Mouse (Mus musculus): Measurements from ENCODE around the gene Sec11a. TPM values are rescaled to one million over a fixed set of nuclear protein-coding genes. Genes with fewer than 3 reads are reported as not detected.

The Sec11a gene
- polyA plus RNA-seq, 1 experiment = 45.3 TPM

DNA sequence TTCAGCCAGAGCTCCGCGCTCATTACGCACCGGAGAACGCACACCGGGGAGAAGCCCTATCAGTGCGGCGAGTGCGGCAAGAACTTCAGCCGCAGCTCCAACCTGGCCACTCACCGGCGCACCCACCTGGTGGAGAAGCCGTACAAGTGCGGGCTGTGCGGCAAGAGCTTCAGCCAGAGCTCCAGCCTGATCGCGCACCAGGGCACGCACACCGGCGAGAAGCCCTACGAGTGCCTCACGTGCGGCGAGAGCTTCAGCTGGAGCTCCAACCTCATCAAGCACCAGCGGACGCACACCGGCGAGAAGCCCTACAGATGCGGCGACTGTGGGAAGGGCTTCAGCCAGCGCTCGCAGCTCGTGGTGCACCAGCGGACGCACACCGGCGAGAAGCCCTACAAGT is 71.9 kb downstream of the Sec11a start:
- TF ChIP-seq CTCF (IDR thresholded peaks at IDR 0.05; ENCODE audit: extremely low read depth, insufficient read depth, insufficient read length, insufficient replicate concordance) (no peak), POLR2A (IDR thresholded peaks at IDR 0.05; ENCODE audit: low read depth, low read length) (no peak)
- H3K27ac ChIP-seq (ENCODE audit: insufficient read depth, low read length) = no peak overlapping the region
- no peak for DNase-seq (ENCODE audit: low read depth in 1 of 2, low spot score in 2 of 2)
- no peak overlapping the region for H3K4me3 ChIP-seq (ENCODE audit: extremely low read depth, insufficient read depth, insufficient read length)
- no peaks in the 10 kb centered on the region for H3K27me3 ChIP-seq (ENCODE audit: control insufficient read depth, insufficient read depth, low read length)
- H3K36me3 ChIP-seq (ENCODE audit: control insufficient read depth, insufficient read depth, low read length) = peaks cover 12% of the 10 kb centered on the region
- H3K4me1 ChIP-seq (ENCODE audit: control insufficient read depth, insufficient read depth, insufficient read length) = no peaks in the 10 kb centered on the region; the same call in 1 of the 2 replicates
- 86% methylated on average over 37 of the region's 37 CpGs for WGBS

DNA sequence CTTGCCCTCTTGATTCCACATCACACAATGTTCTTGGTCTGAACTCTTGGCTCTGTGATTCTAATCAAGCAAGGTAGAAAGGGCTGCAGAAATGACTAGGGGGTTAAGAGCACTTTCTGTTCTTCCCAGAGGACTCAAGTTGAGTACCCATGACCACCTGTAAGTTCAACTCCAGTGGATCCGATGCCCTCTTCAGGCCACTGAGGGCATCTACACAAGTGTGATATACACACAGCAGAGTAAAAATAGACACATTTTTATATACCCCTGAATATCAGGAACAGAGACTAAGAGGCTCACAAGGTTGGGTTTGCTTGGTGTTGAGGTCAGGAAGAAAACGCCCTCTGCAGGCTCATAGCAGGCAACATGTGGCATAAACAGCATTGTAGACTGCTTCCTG is 73.9 kb downstream of the Sec11a start:
- WGBS = 93% methylated on average over 2 of the region's 2 CpGs
- Histone ChIP-seq H3K36me3 (ENCODE audit: control insufficient read depth, insufficient read depth, low read length) (peaks cover 14% of the 10 kb centered on the region), H3K27ac (ENCODE audit: insufficient read depth, low read length) (no peak overlapping the region), H3K4me1 (ENCODE audit: control insufficient read depth, insufficient read depth, insufficient read length) (no peaks in the 10 kb centered on the region; the same call in 1 of the 2 replicates), H3K27me3 (ENCODE audit: control insufficient read depth, insufficient read depth, low read length) (no peaks in the 10 kb centered on the region), H3K4me3 (ENCODE audit: extremely low read depth, insufficient read depth, insufficient read length) (no peak overlapping the region)
- no peak for DNase-seq (ENCODE audit: low read depth in 1 of 2, low spot score in 2 of 2)
- TF ChIP-seq CTCF (IDR thresholded peaks at IDR 0.05; ENCODE audit: extremely low read depth, insufficient read depth, insufficient read length, insufficient replicate concordance) (no peak), POLR2A (IDR thresholded peaks at IDR 0.05; ENCODE audit: low read depth, low read length) (no peak)

DNA sequence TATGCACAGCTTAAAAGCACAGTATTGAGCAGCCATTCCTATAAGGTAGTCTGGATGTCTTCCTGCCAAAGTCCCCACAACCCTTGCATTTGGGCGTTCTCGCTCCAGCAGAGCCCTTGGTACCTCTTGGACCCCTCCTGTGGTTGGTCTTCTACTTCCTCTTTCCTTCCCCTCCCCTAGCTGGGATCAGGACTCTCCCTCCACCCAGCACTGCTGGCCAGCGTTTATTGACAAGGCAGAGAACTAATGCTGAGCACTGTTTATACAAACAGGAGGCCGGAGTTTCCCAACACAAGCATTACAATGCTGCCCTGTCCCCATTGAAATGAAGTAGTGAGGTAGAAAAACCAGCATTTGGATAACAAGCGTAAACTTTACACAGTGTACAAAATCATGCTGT is 74.5 kb downstream of the Sec11a start:
- no peak overlapping the region for H3K27ac ChIP-seq (ENCODE audit: insufficient read depth, low read length)
- WGBS = 76% methylated on average over 5 of the region's 5 CpGs
- DNase-seq (ENCODE audit: low read depth in 1 of 2, low spot score in 2 of 2) = no peak
- TF ChIP-seq POLR2A (IDR thresholded peaks at IDR 0.05; ENCODE audit: low read depth, low read length) = no peak
- TF ChIP-seq CTCF (IDR thresholded peaks at IDR 0.05; ENCODE audit: extremely low read depth, insufficient read depth, insufficient read length, insufficient replicate concordance) = no peak
- peaks cover 14% of the 10 kb centered on the region for H3K36me3 ChIP-seq (ENCODE audit: control insufficient read depth, insufficient read depth, low read length)
- H3K4me1 ChIP-seq (ENCODE audit: control insufficient read depth, insufficient read depth, insufficient read length) = no peaks in the 10 kb centered on the region; the same call in 1 of the 2 replicates
- no peaks in the 10 kb centered on the region for H3K27me3 ChIP-seq (ENCODE audit: control insufficient read depth, insufficient read depth, low read length)
- H3K4me3 ChIP-seq (ENCODE audit: extremely low read depth, insufficient read depth, insufficient read length) = no peak overlapping the region

DNA sequence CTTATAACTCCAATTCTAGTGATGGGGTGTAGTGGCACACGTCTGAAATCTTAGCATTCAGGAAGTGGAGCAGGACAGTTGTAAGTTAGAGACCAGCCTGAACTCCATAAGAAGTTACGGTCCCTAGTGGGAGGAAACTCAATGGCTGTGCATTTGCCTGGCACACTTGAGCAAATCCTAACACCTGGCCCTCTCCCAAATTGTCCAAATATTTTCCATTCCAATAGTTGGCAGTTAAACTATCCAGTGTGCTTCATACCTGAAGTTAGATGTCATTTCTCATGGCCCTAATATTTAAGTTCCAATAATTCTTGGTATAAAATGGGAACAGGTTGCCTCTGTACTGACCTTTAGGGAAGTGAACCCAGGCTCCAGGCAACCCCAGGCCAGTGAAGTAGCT is 78.9 kb downstream of the Sec11a start:
- 81% methylated on average over 2 of the region's 2 CpGs for WGBS
- H3K27ac ChIP-seq (ENCODE audit: insufficient read depth, low read length) = no peak overlapping the region
- peaks cover 4% of the 10 kb centered on the region for H3K36me3 ChIP-seq (ENCODE audit: control insufficient read depth, insufficient read depth, low read length)
- peaks cover 8% of the 10 kb centered on the region; the same call in 1 of the 2 replicates for H3K4me1 ChIP-seq (ENCODE audit: control insufficient read depth, insufficient read depth, insufficient read length)
- H3K27me3 ChIP-seq (ENCODE audit: control insufficient read depth, insufficient read depth, low read length) = no peaks in the 10 kb centered on the region
- TF ChIP-seq POLR2A (IDR thresholded peaks at IDR 0.05; ENCODE audit: low read depth, low read length) = no peak
- TF ChIP-seq CTCF (IDR thresholded peaks at IDR 0.05; ENCODE audit: extremely low read depth, insufficient read depth, insufficient read length, insufficient replicate concordance) = no peak
- DNase-seq (ENCODE audit: low read depth in 1 of 2, low spot score in 2 of 2) = no peak
- H3K4me3 ChIP-seq (ENCODE audit: extremely low read depth, insufficient read depth, insufficient read length) = no peak overlapping the region

DNA sequence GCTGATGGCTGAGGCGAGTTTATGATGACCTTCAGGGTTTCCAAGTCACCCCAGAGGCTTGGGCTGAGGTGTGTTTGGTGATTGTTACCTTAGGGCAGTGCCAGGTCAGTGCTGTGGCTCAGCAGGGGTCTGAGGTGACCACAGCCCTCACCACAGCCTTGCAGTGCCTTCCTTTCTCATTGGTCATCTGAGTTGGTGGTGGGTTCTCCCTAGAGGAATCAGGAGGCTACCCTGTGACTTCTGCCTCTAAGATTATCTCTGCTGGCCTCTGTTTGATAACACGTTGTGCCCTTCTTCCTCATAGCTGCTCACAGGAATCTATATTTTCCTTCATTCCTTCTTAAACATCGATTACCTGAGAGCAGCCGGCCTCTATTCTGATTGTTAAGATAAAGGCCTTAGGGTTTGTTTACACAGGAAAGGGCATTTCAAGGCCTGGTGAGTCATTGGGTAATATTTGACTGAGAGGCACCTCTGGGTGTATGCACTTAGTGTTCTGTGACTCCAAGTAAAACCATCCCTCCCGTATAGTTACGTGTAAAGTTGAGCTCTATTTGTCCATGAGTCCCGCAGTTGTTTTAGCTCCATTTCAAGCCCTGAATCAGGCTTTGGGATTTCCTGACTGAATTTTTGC is 80.9 kb downstream of the Sec11a start:
- Histone ChIP-seq H3K4me1 (ENCODE audit: control insufficient read depth, insufficient read depth, insufficient read length) (peaks cover 8% of the 10 kb centered on the region; the same call in 1 of the 2 replicates), H3K27me3 (ENCODE audit: control insufficient read depth, insufficient read depth, low read length) (no peaks in the 10 kb centered on the region), H3K36me3 (ENCODE audit: control insufficient read depth, insufficient read depth, low read length) (peaks cover 4% of the 10 kb centered on the region), H3K27ac (ENCODE audit: insufficient read depth, low read length) (no peak overlapping the region), H3K4me3 (ENCODE audit: extremely low read depth, insufficient read depth, insufficient read length) (no peak overlapping the region)
- DNase-seq (ENCODE audit: low read depth in 1 of 2, low spot score in 2 of 2) = no peak
- 78% methylated on average over 7 of the region's 7 CpGs for WGBS
- no peak for TF ChIP-seq POLR2A (IDR thresholded peaks at IDR 0.05; ENCODE audit: low read depth, low read length)
- TF ChIP-seq CTCF (IDR thresholded peaks at IDR 0.05; ENCODE audit: extremely low read depth, insufficient read depth, insufficient read length, insufficient replicate concordance) = no peak

DNA sequence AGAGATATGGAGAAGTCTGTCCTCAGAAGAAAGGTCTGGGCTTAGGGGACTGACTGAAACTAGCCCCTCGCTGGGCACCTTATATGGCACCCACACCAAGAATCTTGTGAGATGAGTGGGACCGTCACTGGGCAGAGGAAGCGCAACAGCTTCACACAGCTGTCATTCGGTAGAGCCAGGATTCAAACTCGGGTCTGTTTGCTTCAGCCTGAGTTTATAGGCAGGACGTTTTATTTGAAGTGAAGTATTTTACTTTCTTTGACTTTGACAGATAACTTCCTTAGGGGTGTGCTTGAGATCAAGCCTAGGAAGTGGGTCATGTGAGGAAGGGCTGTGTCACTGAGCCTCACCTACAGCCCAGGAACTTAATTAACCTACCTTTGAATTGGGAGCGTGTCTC is 82.1 kb downstream of the Sec11a start:
- H3K4me1 ChIP-seq (ENCODE audit: control insufficient read depth, insufficient read depth, insufficient read length) = peaks cover 8% of the 10 kb centered on the region; the same call in 1 of the 2 replicates
- H3K36me3 ChIP-seq (ENCODE audit: control insufficient read depth, insufficient read depth, low read length) = peaks cover 4% of the 10 kb centered on the region
- H3K27me3 ChIP-seq (ENCODE audit: control insufficient read depth, insufficient read depth, low read length) = no peaks in the 10 kb centered on the region
- H3K4me3 ChIP-seq (ENCODE audit: extremely low read depth, insufficient read depth, insufficient read length) = no peak overlapping the region; the same call in 1 of the 2 replicates
- 52% methylated on average over 7 of the region's 7 CpGs for WGBS
- no peak for TF ChIP-seq CTCF (IDR thresholded peaks at IDR 0.05; ENCODE audit: extremely low read depth, insufficient read depth, insufficient read length, insufficient replicate concordance)
- no peak for TF ChIP-seq POLR2A (IDR thresholded peaks at IDR 0.05; ENCODE audit: low read depth, low read length)
- DNase-seq (ENCODE audit: low read depth in 1 of 2, low spot score in 2 of 2) = no peak
- H3K27ac ChIP-seq (ENCODE audit: insufficient read depth, low read length) = peak overlapping the region; percentile 89

DNA sequence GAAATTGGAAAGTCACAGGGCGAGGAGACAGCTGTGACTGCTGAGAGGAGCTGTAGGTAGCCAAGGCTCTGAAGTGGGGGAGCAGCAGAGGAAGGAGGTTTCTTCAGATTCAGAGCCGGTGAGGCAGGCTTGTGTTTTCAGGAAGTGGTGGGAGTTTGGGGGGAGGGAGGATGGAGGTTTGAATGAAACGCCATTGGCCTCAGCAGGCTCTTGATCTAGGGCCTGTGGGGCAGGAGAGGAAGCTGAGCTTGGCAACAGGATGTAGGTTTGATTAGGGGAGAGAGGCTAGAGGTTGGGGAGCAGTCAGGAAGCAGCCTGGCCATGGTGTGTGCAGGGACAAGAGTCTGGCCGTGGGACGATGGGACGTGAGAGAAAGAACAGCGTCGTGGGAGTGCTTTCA is 82.7 kb downstream of the Sec11a start:
- H3K27ac ChIP-seq (ENCODE audit: insufficient read depth, low read length) = peak overlapping the region; percentile 89
- peaks cover 4% of the 10 kb centered on the region for H3K36me3 ChIP-seq (ENCODE audit: control insufficient read depth, insufficient read depth, low read length)
- peaks cover 8% of the 10 kb centered on the region; the same call in 1 of the 2 replicates for H3K4me1 ChIP-seq (ENCODE audit: control insufficient read depth, insufficient read depth, insufficient read length)
- TF ChIP-seq POLR2A (IDR thresholded peaks at IDR 0.05; ENCODE audit: low read depth, low read length) (peak; percentile 40; the same call in 1 of the 2 replicates), CTCF (IDR thresholded peaks at IDR 0.05; ENCODE audit: extremely low read depth, insufficient read depth, insufficient read length, insufficient replicate concordance) (no peak)
- peak overlapping the region; percentile 32; the same call in 1 of the 2 replicates for H3K4me3 ChIP-seq (ENCODE audit: extremely low read depth, insufficient read depth, insufficient read length)
- 4% methylated on average over 8 of the region's 8 CpGs for WGBS
- no peaks in the 10 kb centered on the region for H3K27me3 ChIP-seq (ENCODE audit: control insufficient read depth, insufficient read depth, low read length)
- DNase-seq (ENCODE audit: low read depth in 1 of 2, low spot score in 2 of 2) = peak; percentile 57 to 68

All from spleen, adult 2 months (tissue).